Mouse (Mus musculus): ENCODE data around the gene Cflar.

DNA sequence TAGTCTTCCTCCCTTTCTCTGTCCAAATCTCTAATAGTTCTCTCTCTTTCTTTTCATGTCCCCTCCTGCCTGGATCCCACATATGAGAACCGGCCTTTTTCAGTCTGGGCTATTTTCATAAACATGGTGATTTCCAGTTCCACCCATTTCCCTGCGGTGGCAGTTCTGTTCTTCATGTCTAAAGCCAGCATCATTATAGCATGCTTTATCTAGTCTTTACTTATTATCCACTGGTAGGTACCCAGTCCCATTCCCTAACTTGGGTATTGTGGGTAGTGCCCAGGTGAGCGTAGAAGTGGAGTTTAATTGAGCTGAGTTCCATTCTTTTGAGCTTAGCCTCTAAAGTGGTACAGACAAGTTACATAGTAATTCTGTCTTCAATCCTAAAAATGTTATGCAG lies 48.1 kb downstream of the Cflar start:
- TF ChIP-seq POLR2A (IDR thresholded peaks at IDR 0.05; ENCODE audit: borderline replicate concordance, low read depth, low read length): no peak
- TF ChIP-seq CTCF (IDR thresholded peaks at IDR 0.05; ENCODE audit: low read depth, low read length): no peak

Measured in bone marrow macrophage, adult 2 months (primary cell).